Mouse (Mus musculus): Measurements from ENCODE around the gene 1700012B09Rik. TPM values are rescaled to one million over a fixed set of nuclear protein-coding genes. Genes with fewer than 3 reads are reported as not detected.

1700012B09Rik gene
- 9.0 and 18.5 TPM in 2 replicates for polyA plus RNA-seq (2015; fragmentation: Nextera tagmentation; extraction: Ambion mirVana)

DNA sequence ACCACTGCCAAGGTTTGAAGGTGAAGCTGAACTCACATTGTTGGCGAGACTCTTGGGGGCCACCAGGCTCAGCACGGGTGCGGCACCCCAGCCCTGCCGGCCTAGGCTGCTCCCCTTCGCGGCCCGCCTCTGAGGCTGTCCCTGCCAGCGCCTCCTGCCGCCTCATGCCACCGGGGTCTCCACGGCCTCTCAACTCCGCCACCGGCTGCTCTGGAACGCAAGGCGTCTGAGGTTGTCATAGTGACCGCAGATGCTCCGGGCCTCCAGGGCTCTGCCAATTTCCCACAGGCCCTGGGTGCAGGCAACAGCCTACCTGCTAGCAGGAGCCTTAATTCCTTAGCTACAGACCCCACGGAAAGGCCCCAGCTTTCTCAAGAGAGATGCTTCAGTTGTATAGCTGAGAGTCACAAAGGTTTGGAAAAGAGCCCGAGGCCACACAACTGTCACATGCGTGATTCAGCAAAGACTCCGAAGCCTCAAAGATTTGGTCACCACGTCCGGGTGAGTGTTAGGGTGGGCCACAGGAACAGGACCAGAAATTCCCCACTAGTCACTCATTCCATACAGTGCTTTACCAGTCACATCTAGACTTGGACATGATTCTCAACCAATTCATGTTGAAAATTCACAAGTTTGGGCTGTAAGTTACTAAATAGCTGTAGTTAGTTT is at the start of gene 1700012B09Rik:
Gene 1700012B09Rik, minus strand, starts transcription at position 228 of the 669 bp plus-strand sequence.
- 19% methylated on average over 23 of the region's 23 CpGs for WGBS
- Histone ChIP-seq H3K4me3 (replicated peaks) (no peak within 1 kb of the TSS), H3K36me3 (no peaks in the 10 kb centered on the region), H3K9ac (no peak within 1 kb of the TSS), H3K4me2 (replicated peaks) (no peak within 1 kb of the TSS), H3K27ac (replicated peaks) (no peak within 1 kb of the TSS), H3K9me3 (replicated peaks) (no peaks in the 10 kb centered on the region), H3K4me1 (peaks cover 3% of the 10 kb centered on the region; the same call in 1 of the 2 replicates), H3K27me3 (peaks cover 16% of the 10 kb centered on the region; the same call in 1 of the 2 replicates)
- peak; percentile 57 for ATAC-seq (ENCODE audit: insufficient number of reproducible peaks, low FRiP score, low TSS enrichment, low read depth)

- Histone ChIP-seq H3K9me3 (replicated peaks) (no peaks in the 10 kb centered on the region), H3K4me2 (replicated peaks) (no peak overlapping the region), H3K27ac (replicated peaks) (no peak overlapping the region), H3K4me3 (replicated peaks) (no peak overlapping the region), H3K9ac (no peak overlapping the region), H3K36me3 (peaks cover 57% of the 10 kb centered on the region), H3K27me3 (no peaks in the 10 kb centered on the region), H3K4me1 (no peaks in the 10 kb centered on the region)
- 90% methylated on average over 5 of the region's 5 CpGs for WGBS
- no peak for ATAC-seq (ENCODE audit: insufficient number of reproducible peaks, low FRiP score, low TSS enrichment, low read depth)
Observed at GRCm38 (mm10) chr9:14810111-14810510, 39.3 kb upstream of the 1700012B09Rik start.

- H3K9ac ChIP-seq = no peak overlapping the region
- no peaks in the 10 kb centered on the region for H3K9me3 ChIP-seq (replicated peaks)
- no peak for ATAC-seq (ENCODE audit: insufficient number of reproducible peaks, low FRiP score, low TSS enrichment, low read depth)
- no peak overlapping the region for H3K4me3 ChIP-seq (replicated peaks)
- no peaks in the 10 kb centered on the region for H3K4me1 ChIP-seq
- H3K27me3 ChIP-seq = no peaks in the 10 kb centered on the region
- no peak overlapping the region for H3K4me2 ChIP-seq (replicated peaks)
- H3K36me3 ChIP-seq = peaks cover 61% of the 10 kb centered on the region
- 97% methylated on average over 1 of the region's 1 CpGs for WGBS
- no peak overlapping the region for H3K27ac ChIP-seq (replicated peaks)
Observed at GRCm38 (mm10) chr9:14806786-14807185, 36.0 kb upstream of the 1700012B09Rik start.

DNA sequence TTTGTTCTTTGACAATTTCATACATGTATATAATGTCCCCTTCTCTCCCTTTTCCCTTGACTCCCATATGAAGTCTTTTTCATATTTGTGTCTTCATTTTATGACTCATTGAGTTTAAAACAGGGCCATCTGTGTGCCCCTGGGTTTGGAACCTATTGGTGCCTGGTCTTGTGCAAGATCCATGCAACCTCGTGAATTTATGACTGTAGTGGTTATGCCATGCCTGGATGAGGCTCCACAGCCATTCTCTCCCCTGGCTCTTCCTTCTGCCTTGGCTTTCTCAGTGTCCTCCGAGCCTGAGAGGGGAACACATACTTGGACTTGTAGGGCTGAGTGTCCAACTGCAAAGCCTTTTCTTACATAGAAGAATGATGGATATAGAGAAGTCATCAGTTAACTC is 34.9 kb upstream of the 1700012B09Rik start:
- Histone ChIP-seq H3K27ac (replicated peaks) (no peak overlapping the region), H3K9ac (no peak overlapping the region), H3K36me3 (peaks cover 68% of the 10 kb centered on the region), H3K4me1 (no peaks in the 10 kb centered on the region), H3K4me2 (replicated peaks) (no peak overlapping the region), H3K9me3 (replicated peaks) (no peaks in the 10 kb centered on the region), H3K4me3 (replicated peaks) (no peak overlapping the region), H3K27me3 (no peaks in the 10 kb centered on the region)
- no peak for ATAC-seq (ENCODE audit: insufficient number of reproducible peaks, low FRiP score, low TSS enrichment, low read depth)
- WGBS = 79% methylated on average over 2 of the region's 2 CpGs

GRCm38 (mm10) chr9:14787356-14787755 is 16.5 kb upstream of the 1700012B09Rik start:
- Histone ChIP-seq H3K27me3 (no peaks in the 10 kb centered on the region), H3K9ac (no peak overlapping the region), H3K4me1 (peaks cover 8% of the 10 kb centered on the region; the same call in 1 of the 2 replicates), H3K4me3 (replicated peaks) (no peak overlapping the region), H3K4me2 (replicated peaks) (no peak overlapping the region), H3K36me3 (peaks cover 38% of the 10 kb centered on the region), H3K27ac (replicated peaks) (no peak overlapping the region), H3K9me3 (replicated peaks) (no peaks in the 10 kb centered on the region)
- WGBS = 88% methylated on average over 6 of the region's 6 CpGs
- no peak for ATAC-seq (ENCODE audit: insufficient number of reproducible peaks, low FRiP score, low TSS enrichment, low read depth)

DNA sequence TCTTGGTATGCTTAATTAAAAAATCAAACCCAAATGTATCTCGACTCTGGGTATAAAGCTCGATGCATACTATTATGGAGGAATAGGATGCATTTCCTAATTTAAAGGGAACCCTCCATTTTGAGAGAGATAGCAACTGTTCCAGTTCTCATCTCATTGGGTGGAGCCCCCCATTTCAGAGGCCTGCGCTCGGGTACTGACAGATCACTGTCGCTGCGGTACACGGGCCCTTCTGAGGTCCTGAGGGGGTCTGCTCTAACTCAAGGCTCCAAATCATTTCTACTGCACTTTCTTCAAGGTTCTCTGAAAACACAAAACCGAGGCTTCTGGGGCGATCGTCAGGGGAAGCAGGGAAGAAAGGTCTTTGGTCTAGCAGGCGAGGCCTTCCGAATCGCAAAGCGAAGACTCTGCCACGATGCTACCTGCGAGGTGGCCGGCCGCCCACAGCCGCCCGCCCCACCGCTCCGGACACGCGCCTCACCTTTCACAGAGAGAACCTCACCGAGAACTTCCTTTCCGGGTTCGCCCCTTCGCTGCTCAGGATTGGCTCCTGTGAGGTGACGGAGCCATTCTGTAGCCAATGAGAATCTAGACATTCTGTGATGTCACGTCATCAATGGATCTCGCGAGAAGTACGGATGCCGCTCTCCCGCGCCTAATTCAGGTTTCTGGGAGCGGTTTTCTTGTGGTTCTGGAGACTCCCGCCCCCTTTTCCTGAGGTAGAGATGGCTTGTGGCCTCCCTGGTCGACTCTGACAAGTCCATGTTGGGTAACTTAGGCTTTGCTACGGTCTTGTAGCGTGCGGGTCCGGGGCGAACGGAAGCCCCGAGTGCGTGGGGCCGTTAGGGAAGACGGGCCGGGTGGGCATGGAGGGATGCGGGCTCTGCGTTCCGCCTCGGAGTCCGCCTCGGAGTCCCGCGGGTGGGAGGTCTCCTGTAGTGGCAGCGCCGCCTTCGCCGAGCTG is 13.5 kb upstream of the 1700012B09Rik start, which contains the start of the genes Mre11a and Ankrd49:
Gene Mre11a, plus strand, starts transcription at position 616 of the 964 bp plus-strand sequence.
Gene Ankrd49, minus strand, starts transcription at position 818 of the 964 bp plus-strand sequence.
- H3K4me3 ChIP-seq (replicated peaks) = peak within 1 kb of the TSS; percentile 90
- no peaks in the 10 kb centered on the region for H3K27me3 ChIP-seq
- peak within 1 kb of the TSS; percentile 98 for H3K27ac ChIP-seq (replicated peaks)
- H3K4me2 ChIP-seq (replicated peaks) = peak within 1 kb of the TSS; percentile 84
- WGBS = under 1% methylated on average over 62 of the region's 62 CpGs
- peak within 1 kb of the TSS; percentile 88 for H3K9ac ChIP-seq
- peak; percentile 98 for ATAC-seq (ENCODE audit: insufficient number of reproducible peaks, low FRiP score, low TSS enrichment, low read depth)
- peaks cover 40% of the 10 kb centered on the region for H3K36me3 ChIP-seq
- no peaks in the 10 kb centered on the region for H3K9me3 ChIP-seq (replicated peaks)
- peaks cover 8% of the 10 kb centered on the region; the same call in 1 of the 2 replicates for H3K4me1 ChIP-seq

DNA sequence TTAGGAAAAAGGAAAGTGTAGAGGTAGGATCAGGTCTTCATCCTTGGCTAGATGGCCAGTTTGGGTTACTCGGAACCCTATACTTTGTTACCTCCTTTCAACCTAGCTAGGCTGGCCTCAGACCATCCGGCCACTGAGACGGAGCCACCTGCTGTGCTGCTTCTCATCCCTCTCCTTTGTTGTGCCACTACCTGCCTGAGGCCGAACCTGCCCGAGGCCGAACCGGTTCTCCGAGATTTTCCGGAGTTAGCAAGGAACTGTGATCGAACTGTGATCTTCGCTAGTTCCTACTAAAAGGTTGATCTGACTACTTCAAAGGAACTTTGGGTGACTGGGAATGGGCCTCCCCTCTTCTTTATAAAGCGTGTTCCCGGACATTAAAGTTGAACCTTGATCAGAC is 7.5 kb upstream of the 1700012B09Rik start:
- H3K27me3 ChIP-seq = no peaks in the 10 kb centered on the region
- H3K4me1 ChIP-seq = no peaks in the 10 kb centered on the region
- ATAC-seq (ENCODE audit: insufficient number of reproducible peaks, low FRiP score, low TSS enrichment, low read depth) = no peak
- no peaks in the 10 kb centered on the region for H3K9me3 ChIP-seq (replicated peaks)
- H3K9ac ChIP-seq = no peak overlapping the region
- no peak overlapping the region for H3K27ac ChIP-seq (replicated peaks)
- WGBS = 33% methylated on average over 13 of the region's 13 CpGs
- H3K36me3 ChIP-seq = peaks cover 18% of the 10 kb centered on the region
- H3K4me3 ChIP-seq (replicated peaks) = no peak overlapping the region
- no peak overlapping the region for H3K4me2 ChIP-seq (replicated peaks)

DNA sequence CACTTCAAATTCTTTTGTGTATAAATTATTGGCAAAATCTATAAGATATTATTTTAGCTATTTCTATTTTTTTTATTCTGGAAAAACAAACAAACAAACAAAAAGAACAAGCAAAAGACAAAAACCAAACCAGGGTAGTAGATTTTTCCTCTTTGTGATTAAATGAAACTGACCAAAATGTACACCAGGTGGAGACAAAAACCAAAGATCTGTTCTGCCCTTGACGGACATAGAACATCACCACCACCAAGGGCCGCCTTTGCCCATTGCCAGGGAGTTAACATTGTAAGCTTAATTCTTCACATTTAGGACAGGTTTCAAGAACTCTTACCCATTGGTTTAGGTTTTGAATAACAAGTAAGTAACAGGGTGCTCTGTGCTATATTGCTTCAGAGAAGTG is 3.0 kb upstream of the 1700012B09Rik start:
- H3K9me3 ChIP-seq (replicated peaks) = no peaks in the 10 kb centered on the region
- ATAC-seq (ENCODE audit: insufficient number of reproducible peaks, low FRiP score, low TSS enrichment, low read depth) = no peak
- no peak overlapping the region for H3K4me3 ChIP-seq (replicated peaks)
- no peaks in the 10 kb centered on the region for H3K36me3 ChIP-seq
- no peak overlapping the region for H3K4me2 ChIP-seq (replicated peaks)
- peaks cover 16% of the 10 kb centered on the region; the same call in 1 of the 2 replicates for H3K27me3 ChIP-seq
- WGBS = 41% methylated on average over 2 of the region's 2 CpGs
- peaks cover 3% of the 10 kb centered on the region; the same call in 1 of the 2 replicates for H3K4me1 ChIP-seq
- H3K9ac ChIP-seq = no peak overlapping the region
- no peak overlapping the region for H3K27ac ChIP-seq (replicated peaks)

DNA sequence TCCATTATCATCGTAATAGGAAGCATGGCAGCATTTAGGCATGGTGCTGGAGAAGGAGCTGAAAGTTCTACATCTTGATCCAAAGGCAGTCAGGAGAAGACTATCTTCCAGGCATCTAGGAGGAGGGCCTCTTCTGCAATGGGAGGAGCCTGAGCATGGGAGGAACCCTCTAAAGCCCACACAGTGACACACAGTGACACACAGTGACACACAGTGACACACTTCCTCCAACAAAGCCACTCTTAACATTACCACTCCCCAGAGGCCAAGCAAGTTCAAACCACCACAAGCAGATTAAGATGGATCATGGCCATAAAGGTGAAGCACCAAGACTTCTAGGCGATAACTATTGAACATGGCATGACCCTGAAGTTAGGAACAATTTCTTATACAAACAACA is 1.2 kb upstream of the 1700012B09Rik start:
- ATAC-seq (ENCODE audit: insufficient number of reproducible peaks, low FRiP score, low TSS enrichment, low read depth) = no peak
- no peaks in the 10 kb centered on the region for H3K36me3 ChIP-seq
- no peak overlapping the region for H3K4me3 ChIP-seq (replicated peaks)
- H3K9ac ChIP-seq = no peak overlapping the region
- no peaks in the 10 kb centered on the region for H3K9me3 ChIP-seq (replicated peaks)
- peaks cover 16% of the 10 kb centered on the region; the same call in 1 of the 2 replicates for H3K27me3 ChIP-seq
- H3K4me1 ChIP-seq = peaks cover 3% of the 10 kb centered on the region; the same call in 1 of the 2 replicates
- H3K4me2 ChIP-seq (replicated peaks) = no peak overlapping the region
- H3K27ac ChIP-seq (replicated peaks) = no peak overlapping the region
- WGBS = 94% methylated on average over 2 of the region's 2 CpGs

- no peak overlapping the region for H3K27ac ChIP-seq (replicated peaks)
- no peaks in the 10 kb centered on the region for H3K9me3 ChIP-seq (replicated peaks)
- WGBS = 32% methylated on average over 6 of the region's 6 CpGs
- no peak overlapping the region for H3K9ac ChIP-seq
- H3K27me3 ChIP-seq = peaks cover 16% of the 10 kb centered on the region; the same call in 1 of the 2 replicates
- H3K4me1 ChIP-seq = peaks cover 3% of the 10 kb centered on the region; the same call in 1 of the 2 replicates
- H3K4me3 ChIP-seq (replicated peaks) = no peak overlapping the region
- ATAC-seq (ENCODE audit: insufficient number of reproducible peaks, low FRiP score, low TSS enrichment, low read depth) = peak; percentile 37; the same call in 1 of the 2 replicates
- no peaks in the 10 kb centered on the region for H3K36me3 ChIP-seq
- no peak overlapping the region for H3K4me2 ChIP-seq (replicated peaks)
Observed at GRCm38 (mm10) chr9:14769811-14770210, 1.0 kb downstream of the 1700012B09Rik start.

DNA sequence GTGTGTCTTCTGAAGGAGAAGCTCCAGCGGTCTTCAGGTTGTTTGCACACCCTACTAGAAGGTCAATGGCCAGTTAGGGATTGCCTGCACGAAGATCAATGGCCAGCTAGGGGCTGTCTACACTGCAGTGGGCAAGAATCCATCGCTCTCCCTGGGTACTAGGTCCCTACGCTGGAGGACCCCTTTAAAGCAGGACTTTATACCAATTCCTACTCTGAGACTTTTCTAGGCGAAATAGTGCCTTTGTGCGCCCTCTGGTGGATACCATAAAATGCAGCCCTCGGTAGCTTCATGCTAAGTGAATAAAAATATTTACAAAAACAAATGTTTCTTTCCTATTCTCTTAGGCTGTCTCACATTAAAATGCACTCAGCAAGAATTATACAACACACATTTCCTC is 6.1 kb downstream of the 1700012B09Rik start:
- ATAC-seq (ENCODE audit: insufficient number of reproducible peaks, low FRiP score, low TSS enrichment, low read depth) = no peak
- H3K4me2 ChIP-seq (replicated peaks) = no peak overlapping the region
- H3K27ac ChIP-seq (replicated peaks) = no peak overlapping the region
- 0 out of 2 replicates have a peak, but pooled peaks cover 2% of the 10 kb centered on the region for H3K27me3 ChIP-seq
- no peaks in the 10 kb centered on the region for H3K9me3 ChIP-seq (replicated peaks)
- no peaks in the 10 kb centered on the region for H3K36me3 ChIP-seq
- 25% methylated on average over 7 of the region's 7 CpGs for WGBS
- no peak overlapping the region for H3K9ac ChIP-seq
- no peak overlapping the region for H3K4me3 ChIP-seq (replicated peaks)
- no peaks in the 10 kb centered on the region for H3K4me1 ChIP-seq
